In the genomic region with DNA sequence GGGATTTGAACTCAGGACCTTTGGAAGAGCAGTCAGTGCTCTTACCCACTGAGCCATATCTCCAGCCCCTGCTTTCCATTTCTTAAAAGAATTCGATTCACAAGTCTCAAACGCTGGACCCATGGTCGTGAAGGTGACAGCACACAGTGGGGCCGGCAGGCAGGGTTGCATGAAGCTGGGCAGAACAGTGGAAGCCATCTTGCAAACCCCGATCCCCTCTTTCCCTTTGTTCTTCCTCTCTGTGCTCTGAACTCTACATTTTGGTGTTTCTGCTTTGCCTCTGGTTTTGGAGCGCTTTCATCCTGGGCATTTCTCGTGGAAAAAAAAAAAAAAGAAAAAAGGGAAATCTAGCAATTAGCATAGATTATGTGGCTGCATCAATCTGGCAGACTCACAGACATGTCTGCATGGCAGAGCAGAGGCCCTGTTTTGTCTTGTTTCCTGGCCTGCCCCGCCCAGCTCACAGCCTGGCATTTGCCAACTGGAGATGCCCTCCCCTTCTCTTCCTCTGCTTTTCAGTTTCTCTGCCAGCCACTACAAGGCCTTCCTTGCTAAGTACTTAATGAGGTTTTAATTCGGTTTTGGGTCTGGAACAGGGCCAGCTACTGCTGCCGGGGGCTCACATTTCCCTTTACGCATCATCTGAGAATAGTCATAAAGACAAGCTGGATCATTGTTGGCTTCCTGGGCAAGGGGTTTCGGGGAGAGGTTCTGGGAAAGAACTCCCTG, we compare ENCODE assay signal across 8 mouse cellular contexts. TPM values are rescaled to one million over a fixed set of nuclear protein-coding genes. Genes with fewer than 3 reads are reported as not detected.
DNase-seq lines count a peak whose midpoint lies in the region; TF ChIP-seq lines count a peak whose summit lies in the region.

No protein-coding gene starts in this region.

- no peaks in the 10 kb centered on the region for H3K36me3 ChIP-seq in kidney, adult 2 months (ENCODE audit: control insufficient read depth, insufficient read depth, low read length)

- H3K27ac ChIP-seq in kidney, adult 2 months (ENCODE audit: insufficient read depth, low read depth, low read length), result no peak overlapping the region

- no peaks in the 10 kb centered on the region for H3K27me3 ChIP-seq in kidney, adult 2 months (replicated peaks; ENCODE audit: control insufficient read depth, insufficient read depth, low read length)

- no peak overlapping the region for H3K4me3 ChIP-seq in kidney, adult 2 months (ENCODE audit: insufficient read depth, low read depth, low read length)

- 71% methylated on average over 12 of the region's 12 CpGs for WGBS in kidney, adult 2 months

- intact Hi-C loops in gastrocnemius, postnatal 14 days (cut with DNase I; ENCODE audit: low total_unique reads), result no loop called here

- no peak for TF ChIP-seq CTCF in kidney, adult 2 months (conservative IDR thresholded peaks at IDR 0.05; ENCODE audit: insufficient read depth, insufficient read length, low read depth, low read length)

- peak; percentile 13 for DNase-seq in kidney, adult 2 months
- no peak for DNase-seq in kidney, adult 18-20 months
- DNase-seq in adrenal gland, postnatal 25 days, result peak; percentile 35
- peak; percentile 66 to 76 for DNase-seq in cerebellum, postnatal 25 days
- peak; percentile 30 for DNase-seq in lung, postnatal 36 days
- DNase-seq in gastrocnemius, postnatal 14 days, result no peak
- DNase-seq in spleen, postnatal 36 days (ENCODE audit: low spot score in 2 of 2), result no peak
- no peak for DNase-seq in embryo, embryonic 9.5 days (ENCODE audit: extremely low spot score)

- peaks cover 3% of the 10 kb centered on the region for H3K4me1 ChIP-seq in kidney, adult 2 months (ENCODE audit: control insufficient read depth, insufficient read depth, low read length)

- TF ChIP-seq POLR2A in kidney, adult 2 months (IDR thresholded peaks at IDR 0.05; ENCODE audit: low read depth, low read length), result no peak

RNA-seq across cellular contexts. Expression of gene Map1b, which starts 57.5 kb away (rescaled TPM):
- 0.98 and 1.3 TPM in 2 replicates for polyA plus RNA-seq in kidney, adult 2 months (2012; rRNA removed)
- total RNA-seq in adrenal gland, postnatal 25 days (2021), result 69.6 and 75.6 TPM in 2 replicates
- total RNA-seq in gastrocnemius, postnatal 14 days (2021), result 10 to 100 TPM; 17.3 to 23.4 TPM

Comparison
In these comparisons a context has a peak if more than half of its experiments do, and no peak if none do; other contexts are left out.
1. DNase-seq: peak in kidney, adult 2 months (single experiment), adrenal gland, postnatal 25 days (single experiment), cerebellum, postnatal 25 days (2 of 2) and lung, postnatal 36 days (single experiment); none in kidney, adult 18-20 months (single experiment), gastrocnemius, postnatal 14 days (single experiment), spleen, postnatal 36 days (0 of 2) and embryo, embryonic 9.5 days (single experiment).